Comparison of ENCODE assay signal across 24 mouse cellular contexts in genomic region chr14:7921459-7921858, GRCm38 (mm10). TPM values are rescaled to one million over a fixed set of nuclear protein-coding genes. Genes with fewer than 3 reads are reported as not detected.
"Had no signal": no experiment of that assay in that cellular context is flagged by ENCODE, and none has a peak within 500 bp of the region (broad histone marks: within the 10 kb centered on the region; RNA-seq: fewer than 3 reads in every experiment).

No protein-coding gene starts in this region.

- H3K4me3 ChIP-seq: midbrain, embryonic 10.5 days; midbrain, embryonic 12.5 days; midbrain, embryonic 15.5 days; neural tube, embryonic 12.5 days had no signal

- DNase-seq: lung, adult 18-20 months; lung, embryonic 14.5 days; lung, postnatal 10 days; lung, postnatal 4 days; right cerebral cortex, postnatal 14 days; thymus, adult 2 months; thymus, postnatal 25 days; thymus, postnatal 4 days had no signal

- ATAC-seq: midbrain, embryonic 15.5 days had no signal

- H3K27ac ChIP-seq: liver, embryonic 14.5 days; midbrain, embryonic 10.5 days; midbrain, embryonic 12.5 days; midbrain, embryonic 15.5 days; neural tube, embryonic 12.5 days had no signal

- H3K27me3 ChIP-seq: midbrain, embryonic 12.5 days; midbrain, embryonic 15.5 days; neural tube, embryonic 12.5 days had no signal

- H3K4me1 ChIP-seq: midbrain, embryonic 10.5 days; midbrain, embryonic 12.5 days; midbrain, embryonic 15.5 days; neural tube, embryonic 12.5 days had no signal

RNA-seq across cellular contexts. Expression of gene Gm45521, which starts 35.6 kb away (rescaled TPM):
- total RNA-seq: megakaryocyte-erythroid progenitor cell, adult 5-6 weeks; midbrain, postnatal 0 days; monocyte, adult 5-6 weeks; neutrophil, adult 5-6 weeks had no signal
- polyA plus RNA-seq: liver, embryonic 14.5 days; liver, embryonic 16.5 days; lung, embryonic 14.5 days; lung, embryonic 16.5 days; midbrain, embryonic 12.5 days; neural tube, embryonic 12.5 days; neural tube, embryonic 14.5 days; spleen, adult 2 months; stomach, embryonic 14.5 days; stomach, embryonic 16.5 days; thymus, adult 2 months; urinary bladder, adult 2 months had no signal
